In genomic region chr6:54992141-54992540, GRCm38 (mm10) we compare ENCODE assay signal across 8 mouse cellular contexts. TPM values are rescaled to one million over a fixed set of nuclear protein-coding genes. Genes with fewer than 3 reads are reported as not detected.
A peak's percentile ranks its signal among the peaks of the same experiment; 100 is the strongest.
DNase-seq lines count a peak whose midpoint lies in the region; ATAC-seq and TF ChIP-seq lines count a peak whose summit lies in the region.

No protein-coding gene starts in this region.

- H3K4me3 ChIP-seq in heart, embryonic 12.5 days: peak overlapping the region; percentile 56
- H3K4me3 ChIP-seq in E14TG2a.4 (replicated peaks; ENCODE audit: low read length): peak overlapping the region; percentile 85
- peak overlapping the region; percentile 77 for H3K4me3 ChIP-seq in forebrain, embryonic 16.5 days (replicated peaks; ENCODE audit: low read length)

- no peak overlapping the region for H3K27ac ChIP-seq in heart, embryonic 12.5 days (ENCODE audit: poor library complexity, severe bottlenecking)
- H3K27ac ChIP-seq in forebrain, embryonic 16.5 days (ENCODE audit: low read length): 0 out of 2 replicates have a peak overlapping the region, but pooled peaks have one; percentile 28

- intact Hi-C loops in heart, postnatal 36 days (cut with DNase I): loop anchor here (1.0 to 5.0 kb wide), 5 partner anchors 19 to 287 kb away; partner anchors contain the start of gene Znrf2

- DNase-seq in heart, postnatal 36 days: no peak
- no peak for DNase-seq in spleen, postnatal 10 days (ENCODE audit: low spot score in 2 of 2)
- no peak for DNase-seq in frontal cortex, postnatal 36 days (ENCODE audit: low spot score in 2 of 2)

- no peaks in the 10 kb centered on the region for H3K36me3 ChIP-seq in heart, embryonic 12.5 days
- peaks cover 22% of the 10 kb centered on the region for H3K36me3 ChIP-seq in E14TG2a.4 (ENCODE audit: insufficient read depth, low read length)
- no peaks in the 10 kb centered on the region for H3K36me3 ChIP-seq in forebrain, embryonic 16.5 days (ENCODE audit: control insufficient read depth, insufficient read depth)

- H3K4me1 ChIP-seq in heart, embryonic 12.5 days (replicated peaks): peaks cover 13% of the 10 kb centered on the region
- H3K4me1 ChIP-seq in E14TG2a.4 (replicated peaks; ENCODE audit: low read depth, low read length): peaks cover 19% of the 10 kb centered on the region
- H3K4me1 ChIP-seq in forebrain, embryonic 16.5 days (replicated peaks; ENCODE audit: control insufficient read depth, insufficient read depth, low read length): peaks cover 9% of the 10 kb centered on the region

- H3K9ac ChIP-seq in heart, embryonic 12.5 days: peak overlapping the region; percentile 72
- peak overlapping the region; percentile 78 for H3K9ac ChIP-seq in forebrain, embryonic 16.5 days (replicated peaks; ENCODE audit: low read depth, low read length)

- ATAC-seq in heart, embryonic 12.5 days (ENCODE audit: insufficient number of reproducible peaks, low FRiP score): no peak
- no peak for ATAC-seq in forebrain, embryonic 16.5 days
- ATAC-seq in megakaryocyte progenitor cell, adult 5-6 weeks (replicated peaks; ENCODE audit: poor library complexity): peak; percentile 3
- ATAC-seq in granulocyte monocyte progenitor cell, adult 5-6 weeks (replicated peaks; ENCODE audit: poor library complexity, severe bottlenecking): no peak

- no peak for TF ChIP-seq CTCF in E14TG2a.4 (conservative IDR thresholded peaks at IDR 0.05; ENCODE audit: low read length)

- no peaks in the 10 kb centered on the region for H3K27me3 ChIP-seq in heart, embryonic 12.5 days (replicated peaks)
- peaks cover 11% of the 10 kb centered on the region; the same call in 1 of the 2 replicates for H3K27me3 ChIP-seq in E14TG2a.4 (ENCODE audit: insufficient read depth, low read length)
- no peaks in the 10 kb centered on the region for H3K27me3 ChIP-seq in forebrain, embryonic 16.5 days (replicated peaks; ENCODE audit: control insufficient read depth, insufficient read depth, low read length)

- WGBS in heart, embryonic 12.5 days: 4% methylated on average over 7 of the region's 7 CpGs
- 6% methylated on average over 7 of the region's 7 CpGs for WGBS in forebrain, embryonic 16.5 days

- H3K4me2 ChIP-seq in heart, embryonic 12.5 days: peak overlapping the region; percentile 95
- peak overlapping the region; percentile 95 for H3K4me2 ChIP-seq in forebrain, embryonic 16.5 days (ENCODE audit: low read length)

- H3K9me3 ChIP-seq in heart, embryonic 12.5 days (replicated peaks): no peaks in the 10 kb centered on the region
- H3K9me3 ChIP-seq in E14TG2a.4 (ENCODE audit: low read length): no peaks in the 10 kb centered on the region
- H3K9me3 ChIP-seq in forebrain, embryonic 16.5 days (ENCODE audit: control insufficient read depth, low read length): no peaks in the 10 kb centered on the region

RNA-seq across cellular contexts. Expression of gene Ggct, which starts 0.6 kb away (rescaled TPM):
- 5.8 and 6.9 TPM in 2 replicates for polyA plus RNA-seq in heart, embryonic 12.5 days (2016; fragmentation: Nextera tagmentation; extraction: Ambion mirVana)
- total RNA-seq in heart, postnatal 36 days (2021): 10 to 100 TPM; 24.3 to 24.7 TPM
- polyA plus RNA-seq in forebrain, embryonic 16.5 days (2015; fragmentation: Nextera tagmentation; extraction: Ambion mirVana): 18.9 and 21.0 TPM in 2 replicates
- 12.5 and 13.5 TPM in 2 replicates for total RNA-seq in megakaryocyte progenitor cell, adult 5-6 weeks (2015)
- 25.1 and 31.1 TPM in 2 replicates for total RNA-seq in megakaryocyte progenitor cell, adult 5-6 weeks (2017)
- total RNA-seq in granulocyte monocyte progenitor cell, adult 5-6 weeks (2014; fragmentation: Nextera tagmentation): 12.8 and 18.7 TPM in 2 replicates
- total RNA-seq in granulocyte monocyte progenitor cell, adult 5-6 weeks (2017): 39.6 and 41.1 TPM in 2 replicates

RNA-seq across cellular contexts. Expression of gene Nod1, which starts 19.7 kb away (rescaled TPM):
- 4.1 and 4.2 TPM in 2 replicates for polyA plus RNA-seq in heart, embryonic 12.5 days (2016; fragmentation: Nextera tagmentation; extraction: Ambion mirVana)
- 10 to 100 TPM; 19.8 to 21.2 TPM for total RNA-seq in heart, postnatal 36 days (2021)
- 2.3 and 2.5 TPM in 2 replicates for polyA plus RNA-seq in forebrain, embryonic 16.5 days (2015; fragmentation: Nextera tagmentation; extraction: Ambion mirVana)
- total RNA-seq in megakaryocyte progenitor cell, adult 5-6 weeks (2015): 6.2 TPM in 2 replicates
- 4.6 and 5.2 TPM in 2 replicates for total RNA-seq in megakaryocyte progenitor cell, adult 5-6 weeks (2017)
- 5.4 and 7.8 TPM in 2 replicates for total RNA-seq in granulocyte monocyte progenitor cell, adult 5-6 weeks (2014; fragmentation: Nextera tagmentation)
- 5.5 and 7.2 TPM in 2 replicates for total RNA-seq in granulocyte monocyte progenitor cell, adult 5-6 weeks (2017)

RNA-seq across cellular contexts. Expression of gene Gars, which starts 45.7 kb away (rescaled TPM):
- 189 and 199 TPM in 2 replicates for polyA plus RNA-seq in heart, embryonic 12.5 days (2016; fragmentation: Nextera tagmentation; extraction: Ambion mirVana)
- total RNA-seq in heart, postnatal 36 days (2021): 10 to 100 TPM; 60.7 to 62.6 TPM
- polyA plus RNA-seq in forebrain, embryonic 16.5 days (2015; fragmentation: Nextera tagmentation; extraction: Ambion mirVana): 229 and 233 TPM in 2 replicates
- 56.7 and 57.1 TPM in 2 replicates for total RNA-seq in megakaryocyte progenitor cell, adult 5-6 weeks (2015)
- total RNA-seq in megakaryocyte progenitor cell, adult 5-6 weeks (2017): 118 and 130 TPM in 2 replicates
- 72.5 and 76.4 TPM in 2 replicates for total RNA-seq in granulocyte monocyte progenitor cell, adult 5-6 weeks (2014; fragmentation: Nextera tagmentation)
- 114 and 122 TPM in 2 replicates for total RNA-seq in granulocyte monocyte progenitor cell, adult 5-6 weeks (2017)
